Mouse (Mus musculus): ENCODE results near the gene Serpinb5. TPM values are rescaled to one million over a fixed set of nuclear protein-coding genes. Genes with fewer than 3 reads are reported as not detected.
"Not testable (repeated sequence)": the region's sequence is repeated elsewhere in the genome, so short reads cannot be mapped to it uniquely, and the experiment has no call there.

Serpinb5 gene
- total RNA-seq (2021), result not detected

GRCm38 (mm10) chr1:106860847-106861246 is at the start of gene Serpinb5:
Serpinb5 (plus strand) TSS chr1:106861173.
- no peak for DNase-seq

- DNase-seq, result no peak
Observed at GRCm38 (mm10) chr1:106814864-106815263, 46.1 kb upstream of the Serpinb5 start.

- DNase-seq, result no peak
Observed at GRCm38 (mm10) chr1:106815265-106815664, 45.7 kb upstream of the Serpinb5 start.

- no peak for DNase-seq
Observed at GRCm38 (mm10) chr1:106816766-106817165, 44.2 kb upstream of the Serpinb5 start.

GRCm38 (mm10) chr1:106818323-106818722 is 42.6 kb upstream of the Serpinb5 start:
- no peak for DNase-seq

GRCm38 (mm10) chr1:106822297-106822696 is 38.7 kb upstream of the Serpinb5 start:
- no peak for DNase-seq

GRCm38 (mm10) chr1:106828784-106829183 is 32.2 kb upstream of the Serpinb5 start:
- DNase-seq, result no peak

GRCm38 (mm10) chr1:106865543-106865942 is 4.6 kb downstream of the Serpinb5 start:
- DNase-seq, result no peak

- DNase-seq, result no peak
Observed at GRCm38 (mm10) chr1:106866029-106866428, 5.1 kb downstream of the Serpinb5 start.

GRCm38 (mm10) chr1:106866768-106867167 is 5.8 kb downstream of the Serpinb5 start:
- no peak for DNase-seq

GRCm38 (mm10) chr1:106869986-106870385 is 9.0 kb downstream of the Serpinb5 start:
- no peak for DNase-seq

GRCm38 (mm10) chr1:106875193-106875886 is 14.4 kb downstream of the Serpinb5 start:
- no peak for DNase-seq

GRCm38 (mm10) chr1:106876147-106876546 is 15.2 kb downstream of the Serpinb5 start:
- no peak for DNase-seq

- DNase-seq, result no peak
Observed at GRCm38 (mm10) chr1:106882723-106883122, 21.8 kb downstream of the Serpinb5 start.

GRCm38 (mm10) chr1:106883369-106883768 is 22.4 kb downstream of the Serpinb5 start:
- DNase-seq, result no peak

- no peak for DNase-seq
Observed at GRCm38 (mm10) chr1:106883812-106884211, 22.8 kb downstream of the Serpinb5 start.

- not testable (repeated sequence) for DNase-seq
Observed at GRCm38 (mm10) chr1:106895142-106895541, 34.2 kb downstream of the Serpinb5 start.

GRCm38 (mm10) chr1:106901406-106901805 is 40.4 kb downstream of the Serpinb5 start:
- DNase-seq, result peak; percentile 23

GRCm38 (mm10) chr1:106931954-106932353 is 71.0 kb downstream of the Serpinb5 start:
- no peak for DNase-seq

Other genes with a start within 250 kb of the Serpinb5 start
- gene Bcl2, start 146.9 kb upstream of the Serpinb5 start, total RNA-seq (2021), result 10 to 100 TPM; 13.6 to 16.0 TPM
- 1 to 10 TPM; 7.8 to 9.7 TPM for gene Kdsr, start 101.4 kb upstream of the Serpinb5 start, total RNA-seq (2021)
- 10 to 100 TPM; 52.6 to 58.4 TPM for gene Vps4b, start 64.4 kb upstream of the Serpinb5 start, total RNA-seq (2021)
- not detected for gene Serpinb12, start 73.3 kb downstream of the Serpinb5 start, total RNA-seq (2021)
- not detected for gene Serpinb13, start 119.8 kb downstream of the Serpinb5 start, total RNA-seq (2021)
- not detected for gene Serpinb3a, start 191.1 kb downstream of the Serpinb5 start, total RNA-seq (2021)
- gene Serpinb3d, start 222.3 kb downstream of the Serpinb5 start, total RNA-seq (2021), result not detected

Measured in heart, postnatal 4 days (tissue).